Mouse (Mus musculus) adrenal gland, postnatal 36 days (tissue): ENCODE results near the gene Hjurp. TPM values are rescaled to one million over a fixed set of nuclear protein-coding genes. Genes with fewer than 3 reads are reported as not detected.
A peak's percentile ranks its signal among the peaks of the same experiment; 100 is the strongest.

Experiments
- DNase-seq, 2 experiments: peaks; one replicate each; pipeline ENCODE4 v3.0.0; 2021; ENCODE audit warnings: mixed read lengths in 1 of 2
- total RNA-seq, 2 experiments: library from RNA; stranded (reverse); gene quantifications; 2 replicates each; pipeline ENCODE4 v1.2.3; 2021

Gene Hjurp
- total RNA-seq, 2 experiments from 2014 or later = 31.0 to 35.9 TPM

- DNase-seq = no peak
These were observed 2.7 kb upstream of the Hjurp start for GRCm38 (mm10) chr1:88280006-88280690.

- no peak for DNase-seq
These were observed 1.9 kb upstream of the Hjurp start for GRCm38 (mm10) chr1:88279111-88280005.

GRCm38 (mm10) chr1:88277818-88278511 is 532 bp upstream of the Hjurp start:
- DNase-seq = no peak

- no peak for DNase-seq
These were observed 822 bp downstream of the Hjurp start for GRCm38 (mm10) chr1:88276524-88277097.

GRCm38 (mm10) chr1:88275698-88276523 is 1.5 kb downstream of the Hjurp start:
- no peak for DNase-seq

- no peak for DNase-seq
These were observed 2.3 kb downstream of the Hjurp start for GRCm38 (mm10) chr1:88275078-88275680.

- no peak for DNase-seq
These were observed 2.9 kb downstream of the Hjurp start for GRCm38 (mm10) chr1:88274371-88275077.

GRCm38 (mm10) chr1:88273832-88274231 is 3.6 kb downstream of the Hjurp start:
- DNase-seq = no peak

- DNase-seq = no peak
These were observed 4.1 kb downstream of the Hjurp start for GRCm38 (mm10) chr1:88273326-88273725.

- DNase-seq = no peak
These were observed 4.6 kb downstream of the Hjurp start for GRCm38 (mm10) chr1:88272851-88273250.

- no peak for DNase-seq
These were observed 7.7 kb downstream of the Hjurp start for GRCm38 (mm10) chr1:88269539-88270309.

- DNase-seq = no peak
These were observed 9.4 kb downstream of the Hjurp start for GRCm38 (mm10) chr1:88268070-88268469.

- DNase-seq = no peak
These were observed 9.9 kb downstream of the Hjurp start for GRCm38 (mm10) chr1:88267489-88267888.

- no peak for DNase-seq
These were observed 11.3 kb downstream of the Hjurp start for GRCm38 (mm10) chr1:88266123-88266522.

GRCm38 (mm10) chr1:88264869-88265240 is 12.6 kb downstream of the Hjurp start:
- DNase-seq = peak in 1 of 2 experiments; percentile 70

- DNase-seq = no peak
These were observed 13.1 kb downstream of the Hjurp start for GRCm38 (mm10) chr1:88264237-88264868.

GRCm38 (mm10) chr1:88263778-88264177 is 13.7 kb downstream of the Hjurp start:
- no peak for DNase-seq

- DNase-seq = no peak
These were observed 14.5 kb downstream of the Hjurp start for GRCm38 (mm10) chr1:88262961-88263360.

GRCm38 (mm10) chr1:88262255-88262654 is 15.2 kb downstream of the Hjurp start:
- peak; percentile 87 to 89 for DNase-seq
